In genomic region chr12:73565620-73565969, GRCm38 (mm10) we compare ENCODE assay signal across 9 mouse cellular contexts. TPM values are rescaled to one million over a fixed set of nuclear protein-coding genes. Genes with fewer than 3 reads are reported as not detected.
DNase-seq lines count a peak whose midpoint lies in the region; ATAC-seq lines count a peak whose summit lies in the region.
"Had no signal": no experiment of that assay in that cellular context is flagged by ENCODE, and none has a peak within 500 bp of the region (broad histone marks: within the 10 kb centered on the region; RNA-seq: fewer than 3 reads in every experiment).

No protein-coding gene starts in this region.

- no peaks in the 10 kb centered on the region for H3K36me3 ChIP-seq in kidney, embryonic 14.5 days (ENCODE audit: control insufficient read depth, insufficient read depth, low read length)
- H3K36me3 ChIP-seq in embryonic facial prominence, embryonic 12.5 days, result no peaks in the 10 kb centered on the region
- no peaks in the 10 kb centered on the region for H3K36me3 ChIP-seq in hindbrain, embryonic 15.5 days
- no peaks in the 10 kb centered on the region for H3K36me3 ChIP-seq in midbrain, embryonic 12.5 days

- H3K4me2 ChIP-seq in kidney, embryonic 14.5 days (replicated peaks; ENCODE audit: low read depth, low read length), result peak overlapping the region; percentile 55
- peak overlapping the region; percentile 54 for H3K4me2 ChIP-seq in embryonic facial prominence, embryonic 12.5 days (replicated peaks)
- H3K4me2 ChIP-seq in hindbrain, embryonic 15.5 days, result peak overlapping the region; percentile 62
- H3K4me2 ChIP-seq in midbrain, embryonic 12.5 days (replicated peaks), result peak overlapping the region; percentile 54

- H3K9me3 ChIP-seq in kidney, embryonic 14.5 days (ENCODE audit: control insufficient read depth, low read length), result no peaks in the 10 kb centered on the region
- no peaks in the 10 kb centered on the region for H3K9me3 ChIP-seq in embryonic facial prominence, embryonic 12.5 days
- no peaks in the 10 kb centered on the region for H3K9me3 ChIP-seq in hindbrain, embryonic 15.5 days
- no peaks in the 10 kb centered on the region for H3K9me3 ChIP-seq in midbrain, embryonic 12.5 days

- H3K27me3 ChIP-seq in kidney, embryonic 14.5 days (ENCODE audit: control insufficient read depth, insufficient read depth, low read length), result 0 out of 2 replicates have a peak, but pooled peaks cover 5% of the 10 kb centered on the region
- H3K27me3 ChIP-seq in embryonic facial prominence, embryonic 12.5 days, result peaks cover 7% of the 10 kb centered on the region; the same call in 1 of the 2 replicates
- H3K27me3 ChIP-seq in hindbrain, embryonic 15.5 days, result no peaks in the 10 kb centered on the region
- H3K27me3 ChIP-seq in midbrain, embryonic 12.5 days, result peaks cover 9% of the 10 kb centered on the region; the same call in 1 of the 2 replicates

- H3K9ac ChIP-seq in kidney, embryonic 14.5 days (ENCODE audit: low read depth, low read length), result no peak overlapping the region
- 0 out of 2 replicates have a peak overlapping the region, but pooled peaks have one; percentile 10 for H3K9ac ChIP-seq in embryonic facial prominence, embryonic 12.5 days
- peak overlapping the region; percentile 45; the same call in 1 of the 2 replicates for H3K9ac ChIP-seq in hindbrain, embryonic 15.5 days
- H3K9ac ChIP-seq in midbrain, embryonic 12.5 days (replicated peaks), result peak overlapping the region; percentile 37; the same call in 1 of the 2 replicates

- 77% methylated on average over 11 of the region's 11 CpGs for WGBS in kidney, embryonic 14.5 days
- 61% methylated on average over 11 of the region's 11 CpGs for WGBS in embryonic facial prominence, embryonic 12.5 days
- WGBS in hindbrain, embryonic 15.5 days, result 60% methylated on average over 11 of the region's 11 CpGs
- 60% methylated on average over 11 of the region's 11 CpGs for WGBS in midbrain, embryonic 12.5 days

- H3K4me1 ChIP-seq in kidney, embryonic 14.5 days (ENCODE audit: control insufficient read depth, insufficient read depth, low read length), result no peaks in the 10 kb centered on the region
- H3K4me1 ChIP-seq in embryonic facial prominence, embryonic 12.5 days, result no peaks in the 10 kb centered on the region
- H3K4me1 ChIP-seq in hindbrain, embryonic 15.5 days (replicated peaks), result peaks cover 8% of the 10 kb centered on the region; the same call in 1 of the 2 replicates
- peaks cover 8% of the 10 kb centered on the region; the same call in 1 of the 2 replicates for H3K4me1 ChIP-seq in midbrain, embryonic 12.5 days

- H3K27ac ChIP-seq in kidney, embryonic 14.5 days (ENCODE audit: low read depth, low read length), result no peak overlapping the region
- H3K27ac ChIP-seq in embryonic facial prominence, embryonic 12.5 days, result no peak overlapping the region
- H3K27ac ChIP-seq in hindbrain, embryonic 15.5 days (replicated peaks), result no peak overlapping the region
- no peak overlapping the region for H3K27ac ChIP-seq in midbrain, embryonic 12.5 days (replicated peaks)

- H3K4me3 ChIP-seq in kidney, embryonic 14.5 days (ENCODE audit: low read length), result peak overlapping the region; percentile 26
- H3K4me3 ChIP-seq in embryonic facial prominence, embryonic 12.5 days, result peak overlapping the region; percentile 26; the same call in 1 of the 2 replicates
- H3K4me3 ChIP-seq in hindbrain, embryonic 15.5 days, result peak overlapping the region; percentile 38
- peak overlapping the region; percentile 32; the same call in 1 of the 2 replicates for H3K4me3 ChIP-seq in midbrain, embryonic 12.5 days

- DNase-seq in kidney, postnatal 25 days, result no peak
- DNase-seq in thymus, postnatal 14 days, result no peak
- no peak for DNase-seq in frontal cortex, postnatal 25 days (ENCODE audit: low spot score in 2 of 2)
- DNase-seq in kidney, adult 8-10 months, result no peak
- DNase-seq: thymus, adult 18-20 months had no signal

- no peak for ATAC-seq in kidney, embryonic 14.5 days (ENCODE audit: low FRiP score, low TSS enrichment)
- ATAC-seq in embryonic facial prominence, embryonic 12.5 days (ENCODE audit: insufficient number of reproducible peaks, insufficient read depth, low FRiP score, low TSS enrichment), result no peak
- ATAC-seq in hindbrain, embryonic 15.5 days (ENCODE audit: low FRiP score, low read depth), result peak; percentile 3; the same call in 1 of the 2 replicates
- ATAC-seq in midbrain, embryonic 12.5 days (ENCODE audit: low FRiP score, low read depth), result no peak

RNA-seq across cellular contexts. Expression of gene Prkch, which starts 19.0 kb away (rescaled TPM):
- 10.7 and 13.2 TPM in 2 replicates for polyA plus RNA-seq in kidney, embryonic 14.5 days (2014; fragmentation: Nextera tagmentation; extraction: Ambion mirVana)
- polyA plus RNA-seq in embryonic facial prominence, embryonic 12.5 days (2016; fragmentation: Nextera tagmentation; extraction: Ambion mirVana), result 13.9 and 14.9 TPM in 2 replicates
- 7.8 and 8.6 TPM in 2 replicates for polyA plus RNA-seq in hindbrain, embryonic 15.5 days (2015; fragmentation: Nextera tagmentation; extraction: Ambion mirVana)
- polyA plus RNA-seq in midbrain, embryonic 12.5 days (2016; fragmentation: Nextera tagmentation; extraction: Ambion mirVana), result 7.0 TPM in 2 replicates

RNA-seq across cellular contexts. Expression of gene Tmem30b, which starts 19.4 kb away (rescaled TPM):
- polyA plus RNA-seq in kidney, embryonic 14.5 days (2014; fragmentation: Nextera tagmentation; extraction: Ambion mirVana), result 5.8 and 9.6 TPM in 2 replicates
- polyA plus RNA-seq in embryonic facial prominence, embryonic 12.5 days (2016; fragmentation: Nextera tagmentation; extraction: Ambion mirVana), result 15.2 and 16.0 TPM in 2 replicates
- polyA plus RNA-seq in hindbrain, embryonic 15.5 days (2015; fragmentation: Nextera tagmentation; extraction: Ambion mirVana), result 0.24 and 0.38 TPM in 2 replicates
- polyA plus RNA-seq in midbrain, embryonic 12.5 days (2016; fragmentation: Nextera tagmentation; extraction: Ambion mirVana), result 2.0 TPM in 2 replicates
